Mouse (Mus musculus) limb, embryonic 11.5 days (tissue): ENCODE measurements around the gene Cd86. TPM values are rescaled to one million over a fixed set of nuclear protein-coding genes. Genes with fewer than 3 reads are reported as not detected.

Experiments used
- ATAC-seq: fragments of 200-750 bp; cut with Nextera tagmentation; 2 replicates; pipeline ENCODE4 v1.8.0; 2017; ENCODE audit warnings: low read depth; ENCODE audit not compliant: insufficient number of reproducible peaks, low FRiP score, low TSS enrichment
- DNase-seq: peaks from one replicate; pipeline ENCODE4 v3.0.0-alpha.2; 2015; ENCODE audit warnings: low spot score
- H3K27ac ChIP-seq: fragments of 300-500 bp; sonication (generic); replicated peaks from 2 replicates; pipeline ENCODE4 v1.5.1; 2014; ENCODE audit warnings: low read depth, mild to moderate bottlenecking, low read length
- H3K27me3 ChIP-seq: fragments of 300-500 bp; sonication (generic); 2 replicates; pipeline ENCODE4 v1.6.1; 2014; ENCODE audit warnings: mild to moderate bottlenecking, low read length, mixed read lengths; ENCODE audit not compliant: control insufficient read depth, insufficient read depth
- H3K36me3 ChIP-seq: fragments of 300-500 bp; sonication (generic); 2 replicates; pipeline ENCODE4 v1.6.1; 2014; ENCODE audit warnings: mild to moderate bottlenecking, low read length, moderate library complexity, mixed read lengths; ENCODE audit not compliant: control insufficient read depth, insufficient read depth
- H3K4me1 ChIP-seq: fragments of 300-500 bp; sonication (generic); 2 replicates; pipeline ENCODE4 v1.6.1; 2014; ENCODE audit warnings: low read length, mixed read lengths; ENCODE audit not compliant: control insufficient read depth, insufficient read depth
- H3K4me2 ChIP-seq: fragments of 300-500 bp; sonication (generic); 2 replicates; pipeline ENCODE4 v1.6.1; 2014; ENCODE audit warnings: low read depth, mild to moderate bottlenecking, moderate library complexity; ENCODE audit not compliant: severe bottlenecking
- H3K4me3 ChIP-seq: fragments of 300-500 bp; sonication (generic); 2 replicates; pipeline ENCODE4 v1.5.1; 2014; ENCODE audit warnings: low read depth, low read length
- H3K9ac ChIP-seq: fragments of 300-500 bp; sonication (generic); 2 replicates; pipeline ENCODE4 v1.6.1; 2014; ENCODE audit warnings: mild to moderate bottlenecking, low read length
- H3K9me3 ChIP-seq: fragments of 300-500 bp; sonication (generic); 2 replicates; pipeline ENCODE4 v1.6.1; 2016; ENCODE audit warnings: low read length; ENCODE audit not compliant: control insufficient read depth
- WGBS: fragments of 180-500 bp; shearing (Covaris S2); extraction: QIAGEN DNeasy Blood & Tissue Kit; methylation state at CpG from one replicate; pipeline ENCODE4 v1.1.7; 2014; 5-methylcytosine and 5-hydroxymethylcytosine counted together
- polyA plus RNA-seq: library from polyadenylated mRNA; unstranded; fragments of >200 nt; fragmentation: Nextera tagmentation; extraction: Ambion mirVana; gene quantifications from 2 replicates; pipeline ENCODE4 v1.2.1, GENCODE M21; 2014

The Cd86 gene
- polyA plus RNA-seq, 1 experiment from 2014 or later = 0.80 TPM

DNA sequence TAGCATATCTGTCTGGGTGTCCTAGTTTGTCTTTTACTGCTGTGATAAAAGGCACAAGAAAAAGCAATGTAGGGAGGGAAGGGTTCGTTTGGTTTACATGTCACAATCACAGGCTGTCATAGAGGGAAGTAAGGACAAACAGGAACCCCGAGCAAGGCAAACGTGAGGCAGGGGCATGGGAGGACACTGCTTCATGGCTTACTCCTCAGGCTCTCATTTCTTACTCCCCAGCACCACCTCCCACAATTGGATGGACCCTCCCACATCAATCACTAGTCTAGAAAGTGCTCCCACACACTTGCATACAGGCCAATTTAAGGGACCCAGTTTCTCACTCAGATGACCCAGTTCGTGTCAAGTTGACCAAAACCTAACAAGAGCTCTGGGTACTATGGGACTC, 29.1 kb downstream of the Cd86 start:
- DNase-seq = no peak
- ATAC-seq = no peak
- Histone ChIP-seq H3K9me3 (no peaks in the 10 kb centered on the region), H3K9ac (no peak overlapping the region), H3K36me3 (no peaks in the 10 kb centered on the region), H3K4me1 (no peaks in the 10 kb centered on the region), H3K4me2 (no peak overlapping the region), H3K4me3 (no peak overlapping the region), H3K27me3 (no peaks in the 10 kb centered on the region), H3K27ac (no peak overlapping the region)
- 71% methylated on average over 4 of the region's 4 CpGs for WGBS

GRCm38 (mm10) chr16:36634971-36635710, 30.7 kb downstream of the Cd86 start:
- Histone ChIP-seq H3K4me1 (no peaks in the 10 kb centered on the region), H3K36me3 (no peaks in the 10 kb centered on the region), H3K9me3 (no peaks in the 10 kb centered on the region), H3K4me2 (no peak overlapping the region), H3K4me3 (no peak overlapping the region), H3K27me3 (no peaks in the 10 kb centered on the region), H3K9ac (no peak overlapping the region), H3K27ac (no peak overlapping the region)
- ATAC-seq (no peak), DNase-seq (no peak)
- 92% methylated on average over 23 of the region's 23 CpGs for WGBS

DNA sequence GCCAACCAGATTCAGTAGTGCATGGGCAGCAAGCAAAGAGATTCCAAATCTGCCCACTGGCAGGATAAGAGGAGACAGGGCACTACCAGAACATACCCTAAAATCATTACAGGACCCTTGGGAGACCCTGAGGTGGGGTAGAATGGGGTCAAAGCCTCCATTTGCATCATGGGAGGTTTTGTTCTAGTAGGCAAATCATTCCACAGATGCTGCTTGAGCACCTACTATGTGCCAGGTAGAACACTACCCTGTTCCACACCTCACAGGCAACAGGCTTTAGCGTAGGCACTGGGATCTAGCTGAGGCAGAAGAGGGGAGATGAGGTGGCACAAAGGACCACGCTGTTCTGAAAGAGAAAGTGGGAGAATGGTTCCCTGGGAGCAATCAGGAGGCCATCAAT, 31.5 kb downstream of the Cd86 start:
- Histone ChIP-seq H3K4me1 (no peaks in the 10 kb centered on the region), H3K4me3 (no peak overlapping the region), H3K36me3 (no peaks in the 10 kb centered on the region), H3K27me3 (no peaks in the 10 kb centered on the region), H3K9ac (no peak overlapping the region), H3K27ac (no peak overlapping the region), H3K4me2 (no peak overlapping the region), H3K9me3 (no peaks in the 10 kb centered on the region)
- DNase-seq (no peak), ATAC-seq (no peak)
- 97% methylated on average over 2 of the region's 2 CpGs for WGBS

GRCm38 (mm10) chr16:36632229-36632628, 33.7 kb downstream of the Cd86 start:
- DNase-seq (no peak), ATAC-seq (no peak)
- Histone ChIP-seq H3K9me3 (no peaks in the 10 kb centered on the region), H3K4me2 (no peak overlapping the region), H3K4me1 (no peaks in the 10 kb centered on the region), H3K9ac (no peak overlapping the region), H3K27me3 (no peaks in the 10 kb centered on the region), H3K4me3 (no peak overlapping the region), H3K36me3 (no peaks in the 10 kb centered on the region), H3K27ac (no peak overlapping the region)
- 91% methylated on average over 8 of the region's 8 CpGs for WGBS

DNA sequence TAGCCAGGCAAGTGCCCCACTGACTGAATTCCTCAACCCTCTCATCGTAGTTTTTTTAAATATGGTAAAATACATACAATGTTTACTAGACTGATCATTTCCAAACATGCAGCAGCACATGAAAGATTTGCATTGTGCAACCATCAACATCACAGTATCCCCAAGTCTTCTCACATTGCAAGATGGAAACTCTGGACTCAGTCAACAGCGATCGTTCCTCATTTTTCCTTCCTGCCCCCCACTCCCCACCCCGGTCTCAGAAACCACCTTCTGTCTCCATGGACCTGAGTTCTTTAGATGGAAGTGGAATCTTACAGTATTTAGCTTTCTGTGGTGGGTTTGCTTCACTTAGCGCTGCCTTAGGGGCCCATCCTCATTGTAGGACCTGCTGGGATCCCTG, 34.3 kb downstream of the Cd86 start:
- no peaks in the 10 kb centered on the region for H3K4me1 ChIP-seq
- WGBS = 91% methylated on average over 5 of the region's 5 CpGs
- no peaks in the 10 kb centered on the region for H3K9me3 ChIP-seq
- H3K4me2 ChIP-seq = no peak overlapping the region
- no peak overlapping the region for H3K27ac ChIP-seq
- no peaks in the 10 kb centered on the region for H3K27me3 ChIP-seq
- no peak for DNase-seq
- no peak overlapping the region for H3K4me3 ChIP-seq
- ATAC-seq = no peak
- no peaks in the 10 kb centered on the region for H3K36me3 ChIP-seq
- no peak overlapping the region for H3K9ac ChIP-seq

- WGBS = 83% methylated on average over 1 of the region's 1 CpGs
Measured at GRCm38 (mm10) chr16:36627740-36628139, 38.1 kb downstream of the Cd86 start.

DNA sequence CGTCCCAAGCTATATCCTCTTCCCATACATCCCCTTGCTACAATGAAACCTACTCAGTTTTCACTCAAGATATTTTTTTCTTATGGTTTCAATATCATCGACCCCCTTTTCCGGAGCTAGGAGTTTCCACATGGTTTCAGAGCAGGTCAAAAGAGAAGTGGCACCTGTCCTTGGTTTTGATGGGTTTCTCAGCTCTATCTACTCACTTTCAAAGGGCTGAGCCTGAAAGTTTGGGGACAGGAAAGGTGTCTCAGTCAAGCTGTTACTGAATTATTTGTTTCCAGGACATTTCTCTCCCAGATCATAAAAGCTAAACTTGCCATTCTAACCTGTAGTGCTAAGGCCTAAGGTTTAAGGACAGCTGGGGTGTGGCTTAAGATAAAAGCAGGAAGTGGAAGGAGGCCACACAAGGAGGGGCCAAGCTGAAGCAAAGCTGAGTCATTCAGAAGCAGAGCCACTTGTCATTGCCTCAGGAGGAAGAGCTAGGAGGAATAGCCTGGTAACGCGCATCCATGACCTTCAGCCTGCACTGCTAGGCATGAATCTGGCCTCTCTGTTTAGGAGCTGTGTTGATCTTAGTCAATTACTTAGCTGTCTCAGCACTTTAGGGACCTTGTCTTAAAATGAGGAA, 39.2 kb downstream of the Cd86 start:
- H3K4me1 ChIP-seq = no peaks in the 10 kb centered on the region
- 96% methylated on average over 5 of the region's 5 CpGs for WGBS
- H3K9me3 ChIP-seq = no peaks in the 10 kb centered on the region
- no peak for DNase-seq
- no peaks in the 10 kb centered on the region for H3K27me3 ChIP-seq
- no peak overlapping the region for H3K4me2 ChIP-seq
- H3K36me3 ChIP-seq = no peaks in the 10 kb centered on the region
- no peak overlapping the region for H3K27ac ChIP-seq
- ATAC-seq = no peak
- no peak overlapping the region for H3K9ac ChIP-seq
- H3K4me3 ChIP-seq = no peak overlapping the region

More at GRCm38 (mm10) chr16:36627740-36628139, 38.1 kb downstream of the Cd86 start:
- Histone ChIP-seq H3K27me3 (no peaks in the 10 kb centered on the region), H3K27ac (no peak overlapping the region), H3K9me3 (no peaks in the 10 kb centered on the region), H3K4me3 (no peak overlapping the region), H3K4me2 (no peak overlapping the region), H3K4me1 (no peaks in the 10 kb centered on the region), H3K9ac (no peak overlapping the region), H3K36me3 (no peaks in the 10 kb centered on the region)
- DNase-seq (no peak), ATAC-seq (no peak)

GRCm38 (mm10) chr16:36625909-36626308, 40.0 kb downstream of the Cd86 start:
- no peak for DNase-seq
- Histone ChIP-seq H3K27me3 (no peaks in the 10 kb centered on the region), H3K4me2 (no peak overlapping the region), H3K9ac (no peak overlapping the region), H3K4me1 (no peaks in the 10 kb centered on the region), H3K36me3 (no peaks in the 10 kb centered on the region), H3K4me3 (no peak overlapping the region), H3K9me3 (no peaks in the 10 kb centered on the region), H3K27ac (no peak overlapping the region)
- no peak for ATAC-seq
- 88% methylated on average over 1 of the region's 1 CpGs for WGBS
